Mouse (Mus musculus): Measurements from ENCODE around the gene Rtel1. TPM values are rescaled to one million over a fixed set of nuclear protein-coding genes. Genes with fewer than 3 reads are reported as not detected.

Gene Rtel1
- polyA plus RNA-seq, 1 experiment, result 41.0 TPM

DNA sequence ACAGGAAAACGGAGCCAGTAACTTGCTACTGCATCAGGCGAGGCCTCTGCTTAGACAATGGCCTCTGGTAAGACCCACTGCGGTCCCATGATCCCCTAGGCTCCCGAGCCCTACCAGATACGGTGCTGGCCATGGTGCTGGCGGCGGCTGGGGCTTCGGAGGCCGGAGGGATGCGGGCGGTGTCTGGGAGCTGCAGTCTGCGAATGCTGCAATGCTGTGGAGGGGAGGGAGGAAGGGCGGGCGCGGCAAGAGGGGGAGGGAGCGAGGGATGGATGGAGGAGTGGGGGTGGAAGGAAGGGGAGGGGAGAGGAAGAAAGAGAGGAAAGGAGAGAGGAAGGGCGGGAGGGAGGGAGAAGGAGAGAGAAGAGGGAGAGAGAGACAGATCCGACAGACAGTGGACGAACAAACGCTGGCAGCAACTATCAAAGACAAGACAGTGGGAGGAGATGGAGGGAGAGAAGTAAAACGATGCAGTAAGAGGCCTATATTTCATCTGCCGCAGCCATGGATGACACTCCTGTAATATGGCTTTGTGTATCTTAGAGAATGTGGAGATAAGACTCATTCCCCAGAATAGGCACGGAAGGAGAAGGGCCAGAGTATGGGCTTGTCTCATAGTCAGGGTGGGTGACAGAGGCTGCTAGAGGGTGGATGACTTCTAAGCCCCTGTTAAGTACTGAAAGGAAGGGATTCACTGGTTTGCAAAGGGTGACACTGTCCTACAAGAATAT lies 5.3 kb upstream of the Rtel1 start, which contains the start of gene Stmn3:
Stmn3 (minus strand) TSS at position 421 of the 731 bp plus-strand sequence.
- H3K4me3 ChIP-seq (replicated peaks; ENCODE audit: extremely low read depth, low read depth, low read length), result no peak within 1 kb of the TSS
- H3K4me1 ChIP-seq (ENCODE audit: control insufficient read depth, insufficient read depth, low read length), result no peaks in the 10 kb centered on the region; the same call in 1 of the 2 replicates
- TF ChIP-seq CTCF (IDR thresholded peaks at IDR 0.05; ENCODE audit: insufficient read depth, low read length) (no peak), POLR2A (IDR thresholded peaks at IDR 0.05; ENCODE audit: borderline replicate concordance, extremely low read depth, low read depth, low read length) (no peak)
- 7% methylated on average over 21 of the region's 23 CpGs for WGBS
- DNase-seq, result no peak

DNA sequence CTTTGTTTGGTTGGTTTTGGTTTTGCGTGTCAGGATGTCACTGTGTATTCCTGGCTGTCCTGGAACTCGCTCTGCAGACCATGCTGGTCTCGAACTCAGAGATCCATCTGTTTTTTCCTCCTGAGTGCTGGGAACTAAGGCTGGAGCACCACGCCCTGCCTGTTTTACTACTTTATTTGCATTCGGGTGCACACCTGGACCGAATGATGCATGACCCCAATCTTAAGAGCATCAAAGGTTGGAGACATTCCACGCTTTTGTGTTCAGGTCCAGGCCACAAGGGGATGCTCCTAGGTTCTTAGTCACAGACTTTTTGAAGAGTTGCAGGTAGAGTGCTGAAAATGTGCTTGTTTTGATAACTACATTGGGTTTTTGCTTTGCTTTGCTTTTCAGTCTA lies 562 bp downstream of the Rtel1 start:
- TF ChIP-seq CTCF (IDR thresholded peaks at IDR 0.05; ENCODE audit: insufficient read depth, low read length), result no peak
- TF ChIP-seq POLR2A (IDR thresholded peaks at IDR 0.05; ENCODE audit: borderline replicate concordance, extremely low read depth, low read depth, low read length), result no peak
- WGBS, result 10% methylated on average over 7 of the region's 7 CpGs
- DNase-seq, result no peak
- Histone ChIP-seq H3K4me3 (replicated peaks; ENCODE audit: extremely low read depth, low read depth, low read length) (peak overlapping the region; percentile 86), H3K4me1 (ENCODE audit: control insufficient read depth, insufficient read depth, low read length) (no peaks in the 10 kb centered on the region; the same call in 1 of the 2 replicates)

GRCm38 (mm10) chr2:181322136-181322535 lies 2.6 kb downstream of the Rtel1 start:
- H3K4me1 ChIP-seq (ENCODE audit: control insufficient read depth, insufficient read depth, low read length), result no peaks in the 10 kb centered on the region; the same call in 1 of the 2 replicates
- H3K4me3 ChIP-seq (replicated peaks; ENCODE audit: extremely low read depth, low read depth, low read length), result no peak overlapping the region
- WGBS, result 90% methylated on average over 5 of the region's 5 CpGs
- TF ChIP-seq CTCF (IDR thresholded peaks at IDR 0.05; ENCODE audit: insufficient read depth, low read length) (no peak), POLR2A (IDR thresholded peaks at IDR 0.05; ENCODE audit: borderline replicate concordance, extremely low read depth, low read depth, low read length) (no peak)
- no peak for DNase-seq

GRCm38 (mm10) chr2:181326098-181326497 lies 6.6 kb downstream of the Rtel1 start:
- DNase-seq, result no peak
- 91% methylated on average over 2 of the region's 2 CpGs for WGBS
- no peak overlapping the region for H3K4me3 ChIP-seq (replicated peaks; ENCODE audit: extremely low read depth, low read depth, low read length)
- TF ChIP-seq CTCF (IDR thresholded peaks at IDR 0.05; ENCODE audit: insufficient read depth, low read length) (no peak), POLR2A (IDR thresholded peaks at IDR 0.05; ENCODE audit: borderline replicate concordance, extremely low read depth, low read depth, low read length) (no peak)
- H3K4me1 ChIP-seq (ENCODE audit: control insufficient read depth, insufficient read depth, low read length), result no peaks in the 10 kb centered on the region

- Histone ChIP-seq H3K4me3 (replicated peaks; ENCODE audit: extremely low read depth, low read depth, low read length) (no peak overlapping the region), H3K4me1 (ENCODE audit: control insufficient read depth, insufficient read depth, low read length) (no peaks in the 10 kb centered on the region)
- DNase-seq, result no peak
- TF ChIP-seq CTCF (IDR thresholded peaks at IDR 0.05; ENCODE audit: insufficient read depth, low read length), result no peak
- TF ChIP-seq POLR2A (IDR thresholded peaks at IDR 0.05; ENCODE audit: borderline replicate concordance, extremely low read depth, low read depth, low read length), result no peak
Measured at GRCm38 (mm10) chr2:181332542-181332941, 13.0 kb downstream of the Rtel1 start.

DNA sequence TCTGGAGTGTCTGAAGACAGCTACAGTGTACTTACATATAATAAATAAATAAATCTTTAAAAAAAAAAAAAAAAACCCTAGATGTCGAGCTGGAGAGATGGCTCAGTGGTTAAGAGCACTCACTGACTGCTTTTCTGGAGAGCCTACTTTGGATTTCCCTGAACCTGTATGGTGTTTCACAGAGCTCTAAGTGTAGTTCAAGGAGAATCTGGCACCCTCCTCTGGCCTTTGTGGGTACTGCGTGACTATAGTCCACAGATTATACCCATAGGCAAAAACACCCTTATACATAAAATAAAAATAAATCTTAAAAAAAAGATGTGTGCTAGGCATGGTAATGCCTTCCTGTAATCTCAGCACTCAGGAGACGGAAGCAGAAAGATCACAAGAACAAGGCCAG lies 14.5 kb downstream of the Rtel1 start:
- TF ChIP-seq CTCF (IDR thresholded peaks at IDR 0.05; ENCODE audit: insufficient read depth, low read length) (no peak; the same call in 1 of the 2 replicates), POLR2A (IDR thresholded peaks at IDR 0.05; ENCODE audit: borderline replicate concordance, extremely low read depth, low read depth, low read length) (no peak)
- DNase-seq, result peak; percentile 66
- WGBS, result 54% methylated on average over 3 of the region's 3 CpGs

GRCm38 (mm10) chr2:181340426-181340825 lies 20.9 kb downstream of the Rtel1 start:
- no peak for DNase-seq
- Histone ChIP-seq H3K4me3 (replicated peaks; ENCODE audit: extremely low read depth, low read depth, low read length) (no peak overlapping the region), H3K4me1 (ENCODE audit: control insufficient read depth, insufficient read depth, low read length) (no peaks in the 10 kb centered on the region; the same call in 1 of the 2 replicates)
- 84% methylated on average over 4 of the region's 4 CpGs for whole genome bisulfite sequencing
- no peak for TF ChIP-seq POLR2A (IDR thresholded peaks at IDR 0.05; ENCODE audit: borderline replicate concordance, extremely low read depth, low read depth, low read length)
- no peak for TF ChIP-seq CTCF (IDR thresholded peaks at IDR 0.05; ENCODE audit: insufficient read depth, low read length)

More for the DNA sequence above, 14.5 kb downstream of the Rtel1 start:
- no peak overlapping the region for H3K4me3 ChIP-seq (replicated peaks; ENCODE audit: extremely low read depth, low read depth, low read length)
- H3K4me1 ChIP-seq (ENCODE audit: control insufficient read depth, insufficient read depth, low read length), result no peaks in the 10 kb centered on the region

DNA sequence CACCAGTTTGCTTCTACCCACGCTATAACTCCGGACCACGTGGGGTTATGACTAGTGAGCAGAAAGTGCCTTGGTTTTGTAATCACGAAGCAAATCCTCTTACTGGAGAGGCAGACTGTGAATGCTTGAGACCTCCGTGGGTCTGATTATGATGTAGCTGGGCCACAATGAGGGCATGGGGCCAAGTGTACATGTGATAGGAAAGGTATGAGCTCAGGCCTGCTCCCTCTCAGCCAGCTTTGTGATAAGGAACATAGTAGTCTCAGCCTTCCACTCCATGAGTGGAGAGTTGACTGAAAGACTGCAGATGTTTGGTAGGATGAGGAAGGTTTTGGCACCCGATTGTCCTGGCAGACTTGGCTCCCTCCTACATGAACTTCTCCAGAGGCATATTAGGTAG lies 23.2 kb downstream of the Rtel1 start:
- TF ChIP-seq POLR2A (IDR thresholded peaks at IDR 0.05; ENCODE audit: borderline replicate concordance, extremely low read depth, low read depth, low read length), result no peak
- no peak for TF ChIP-seq CTCF (IDR thresholded peaks at IDR 0.05; ENCODE audit: insufficient read depth, low read length)
- WGBS, result 74% methylated on average over 6 of the region's 6 CpGs
- H3K4me1 ChIP-seq (ENCODE audit: control insufficient read depth, insufficient read depth, low read length), result no peaks in the 10 kb centered on the region; the same call in 1 of the 2 replicates
- DNase-seq, result no peak
- H3K4me3 ChIP-seq (replicated peaks; ENCODE audit: extremely low read depth, low read depth, low read length), result no peak overlapping the region

DNA sequence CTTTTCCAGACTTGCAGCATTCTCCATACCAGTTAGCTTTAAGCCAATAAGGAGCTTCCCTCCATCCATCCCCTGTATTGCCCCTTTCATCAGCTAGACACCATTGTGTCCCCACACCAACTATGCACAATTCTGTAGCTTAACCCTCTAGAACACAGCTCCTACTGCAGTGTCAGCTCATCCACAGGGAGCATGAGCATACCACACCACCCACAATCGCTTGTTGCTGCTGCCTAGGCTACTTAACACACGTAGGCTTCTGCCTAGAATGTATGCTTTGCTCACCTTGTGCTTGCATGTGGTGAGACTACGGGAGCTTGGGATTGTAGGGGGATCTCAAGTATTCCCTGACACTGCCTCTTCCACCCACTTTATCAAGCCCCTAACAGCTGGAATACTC lies 37.2 kb downstream of the Rtel1 start:
- no peak for TF ChIP-seq POLR2A (IDR thresholded peaks at IDR 0.05; ENCODE audit: borderline replicate concordance, extremely low read depth, low read depth, low read length)
- H3K4me3 ChIP-seq (replicated peaks; ENCODE audit: extremely low read depth, low read depth, low read length), result no peak overlapping the region
- no peak for DNase-seq
- no peaks in the 10 kb centered on the region for H3K4me1 ChIP-seq (ENCODE audit: control insufficient read depth, insufficient read depth, low read length)
- 79% methylated on average over 3 of the region's 3 CpGs for WGBS

GRCm38 (mm10) chr2:181363946-181364345 lies 44.4 kb downstream of the Rtel1 start:
- DNase-seq, result no peak
- Histone ChIP-seq H3K4me1 (ENCODE audit: control insufficient read depth, insufficient read depth, low read length) (peaks cover 8% of the 10 kb centered on the region), H3K4me3 (replicated peaks; ENCODE audit: extremely low read depth, low read depth, low read length) (no peak overlapping the region)
- TF ChIP-seq CTCF (IDR thresholded peaks at IDR 0.05; ENCODE audit: insufficient read depth, low read length) (no peak), POLR2A (IDR thresholded peaks at IDR 0.05; ENCODE audit: borderline replicate concordance, extremely low read depth, low read depth, low read length) (no peak)
- WGBS, result 74% methylated on average over 3 of the region's 3 CpGs
